Comparison of ENCODE assay signal across 12 mouse cellular contexts in the genomic region with DNA sequence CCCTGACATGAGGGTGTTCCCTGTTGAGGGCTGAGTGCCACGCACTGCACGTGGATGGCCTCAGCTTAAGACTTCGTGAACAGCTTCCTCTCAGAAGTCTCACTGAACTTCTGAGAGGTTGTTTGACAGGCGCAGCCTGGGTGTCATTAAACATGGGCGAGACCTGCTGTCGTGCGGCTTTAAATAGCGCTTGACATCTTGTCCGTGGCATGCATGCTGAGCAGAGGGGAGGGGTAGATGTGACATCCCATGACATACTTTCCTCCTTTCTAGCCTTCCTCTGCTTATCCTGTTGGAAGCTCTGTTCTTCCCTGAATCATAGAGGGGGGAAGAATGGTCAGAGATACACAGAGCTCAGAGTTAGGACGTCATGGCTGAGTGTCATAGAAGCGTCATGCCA. TPM values are rescaled to one million over a fixed set of nuclear protein-coding genes. Genes with fewer than 3 reads are reported as not detected.
DNase-seq lines count a peak whose midpoint lies in the region; ATAC-seq and TF ChIP-seq lines count a peak whose summit lies in the region.
"Had no signal": no experiment of that assay in that cellular context is flagged by ENCODE, and none has a peak within 500 bp of the region (broad histone marks: within the 10 kb centered on the region; RNA-seq: fewer than 3 reads in every experiment).

No protein-coding gene starts in this region.

- peak overlapping the region; percentile 34; the same call in 1 of the 2 replicates for H3K9ac ChIP-seq in heart, embryonic 15.5 days
- no peak overlapping the region for H3K9ac ChIP-seq in liver, embryonic 12.5 days
- H3K9ac ChIP-seq: limb, embryonic 13.5 days had no signal

- peak; percentile 83 for ATAC-seq in heart, embryonic 15.5 days (replicated peaks; ENCODE audit: insufficient number of reproducible peaks, insufficient read depth, low FRiP score, low read depth)
- ATAC-seq in liver, embryonic 12.5 days = no peak
- ATAC-seq: hindbrain, postnatal 0 days had no signal

- H3K27ac ChIP-seq in gastrocnemius, adult 2 months = peak overlapping the region; percentile 93
- peak overlapping the region; percentile 94 for H3K27ac ChIP-seq in heart, embryonic 15.5 days
- H3K27ac ChIP-seq in thymus, adult 2 months (ENCODE audit: control insufficient read depth, insufficient read depth, low read length) = no peak overlapping the region
- no peak overlapping the region for H3K27ac ChIP-seq in liver, embryonic 12.5 days
- H3K27ac ChIP-seq: hindbrain, postnatal 0 days; limb, embryonic 13.5 days had no signal

- peak overlapping the region; percentile 6 for H3K4me2 ChIP-seq in heart, embryonic 15.5 days
- no peak overlapping the region for H3K4me2 ChIP-seq in liver, embryonic 12.5 days
- H3K4me2 ChIP-seq: limb, embryonic 13.5 days had no signal

- no peaks in the 10 kb centered on the region for H3K27me3 ChIP-seq in heart, embryonic 15.5 days
- H3K27me3 ChIP-seq in thymus, adult 2 months (ENCODE audit: control insufficient read depth, insufficient read depth, low read length) = no peaks in the 10 kb centered on the region
- H3K27me3 ChIP-seq in liver, embryonic 12.5 days (replicated peaks) = no peaks in the 10 kb centered on the region
- H3K27me3 ChIP-seq: limb, embryonic 13.5 days had no signal

- no peak for TF ChIP-seq POLR2A in thymus, adult 2 months (IDR thresholded peaks at IDR 0.05; ENCODE audit: control insufficient read depth, extremely low read depth, insufficient read depth, low read length, poor library complexity)

- H3K4me3 ChIP-seq in gastrocnemius, adult 2 months = no peak overlapping the region; the same call in 1 of the 2 replicates
- H3K4me3 ChIP-seq in heart, embryonic 15.5 days = no peak overlapping the region
- H3K4me3 ChIP-seq in thymus, adult 2 months (ENCODE audit: control insufficient read depth, insufficient read depth, low read length) = no peak overlapping the region
- H3K4me3 ChIP-seq in liver, embryonic 12.5 days = no peak overlapping the region
- H3K4me3 ChIP-seq: limb, embryonic 13.5 days had no signal

- H3K36me3 ChIP-seq in heart, embryonic 15.5 days = no peaks in the 10 kb centered on the region
- no peaks in the 10 kb centered on the region for H3K36me3 ChIP-seq in thymus, adult 2 months (ENCODE audit: control insufficient read depth, insufficient read depth, low read length)
- H3K36me3 ChIP-seq in liver, embryonic 12.5 days = no peaks in the 10 kb centered on the region
- H3K36me3 ChIP-seq: limb, embryonic 13.5 days had no signal

- H3K4me1 ChIP-seq in heart, embryonic 15.5 days (replicated peaks) = peaks cover 84% of the 10 kb centered on the region
- H3K4me1 ChIP-seq in thymus, adult 2 months (replicated peaks; ENCODE audit: control insufficient read depth, insufficient read depth, low read length) = no peaks in the 10 kb centered on the region
- H3K4me1 ChIP-seq in liver, embryonic 12.5 days = peaks cover 32% of the 10 kb centered on the region

- intact Hi-C loops in gastrocnemius, adult 2 months (cut with DNase I) = loop anchor here (10.0 kb wide), 1 partner anchor 119 kb away; no protein-coding TSS in a partner anchor
- intact Hi-C loops in gastrocnemius, postnatal 14 days (cut with DNase I; ENCODE audit: low total_unique reads) = no loop called here

- 16% methylated on average over 11 of the region's 11 CpGs for WGBS in heart, embryonic 15.5 days
- 84% methylated on average over 11 of the region's 11 CpGs for WGBS in thymus, adult 2 months
- 66% methylated on average over 11 of the region's 11 CpGs for WGBS in liver, embryonic 12.5 days (ENCODE audit: insufficient replicate concordance)

- no peak for TF ChIP-seq CTCF in gastrocnemius, adult 2 months (IDR thresholded peaks at IDR 0.05)
- no peak for TF ChIP-seq CTCF in thymus, adult 2 months (IDR thresholded peaks at IDR 0.05; ENCODE audit: borderline replicate concordance, control insufficient read depth, extremely low read depth, insufficient read depth, low read length, poor library complexity)

- no peaks in the 10 kb centered on the region for H3K9me3 ChIP-seq in heart, embryonic 15.5 days (replicated peaks)
- H3K9me3 ChIP-seq in liver, embryonic 12.5 days (replicated peaks) = no peaks in the 10 kb centered on the region
- H3K9me3 ChIP-seq: limb, embryonic 13.5 days had no signal

- DNase-seq in gastrocnemius, adult 2 months = peak; percentile 76
- DNase-seq in gastrocnemius, postnatal 14 days = no peak
- peak; percentile 62 for DNase-seq in A20 (ENCODE audit: low read depth, low spot score)
- DNase-seq in cerebellum, adult 9-11 months = peak; percentile 71
- DNase-seq in thymus, adult 2 months = no peak
- no peak for DNase-seq in left cerebral cortex, adult 18-20 months (ENCODE audit: low spot score in 2 of 2)
- DNase-seq: kidney, postnatal 25 days; right cerebral cortex, adult 18-20 months had no signal

RNA-seq across cellular contexts. Expression of gene Parvb, which starts 21.9 kb away (rescaled TPM):
- total RNA-seq in gastrocnemius, adult 2 months (2021) = 10 to 100 TPM; 48.4 to 63.3 TPM
- 10 to 100 TPM; 54.4 to 64.5 TPM for total RNA-seq in gastrocnemius, postnatal 14 days (2021)
- polyA plus RNA-seq in heart, embryonic 15.5 days (2015; fragmentation: Nextera tagmentation; extraction: Ambion mirVana) = 12.2 and 13.5 TPM in 2 replicates
- polyA plus RNA-seq in thymus, adult 2 months (2012; rRNA removed) = 3.3 and 6.8 TPM in 2 replicates
- 7.5 and 10.0 TPM in 2 replicates for polyA plus RNA-seq in liver, embryonic 12.5 days (2016; fragmentation: Nextera tagmentation; extraction: Ambion mirVana)
- 10 to 100 TPM; 14.7 to 24.5 TPM for total RNA-seq in left cerebral cortex, adult 18-20 months (2021)

Comparison
In these comparisons a context has a peak if more than half of its experiments do, and no peak if none do; other contexts are left out.
1. DNase-seq: peak in gastrocnemius, adult 2 months (single experiment), A20 (single experiment) and cerebellum, adult 9-11 months (single experiment); none in gastrocnemius, postnatal 14 days (single experiment), thymus, adult 2 months (single experiment) and left cerebral cortex, adult 18-20 months (0 of 2).
2. H3K27ac ChIP-seq: peak in gastrocnemius, adult 2 months (single experiment) and heart, embryonic 15.5 days (single experiment); none in thymus, adult 2 months (single experiment) and liver, embryonic 12.5 days (single experiment).